Mouse (Mus musculus): ENCODE measurements around the gene Ift43.

GRCm38 (mm10) chr12:86142389-86142788 is 60.0 kb downstream of the Ift43 start:
- TF ChIP-seq POLR2A (IDR thresholded peaks at IDR 0.05; ENCODE audit: low read depth, low read length) (no peak), CTCF (IDR thresholded peaks at IDR 0.05; ENCODE audit: borderline replicate concordance, insufficient read depth, low read length) (no peak)
